Mouse (Mus musculus) layer of hippocampus, postnatal 36 days (tissue): Measurements from ENCODE around the gene Ntmt1. TPM values are rescaled to one million over a fixed set of nuclear protein-coding genes. Genes with fewer than 3 reads are reported as not detected.

Source experiments
- DNase-seq, 2 experiments: peaks; one replicate each; pipeline ENCODE4 v3.0.0; 2022
- total RNA-seq, 2 experiments: library from RNA; stranded (reverse); gene quantifications; 2 replicates each; pipeline ENCODE4 v1.2.3; 2021

Gene Ntmt1
- total RNA-seq, 2 experiments from 2014 or later, result 31.3 to 37.4 TPM

DNA sequence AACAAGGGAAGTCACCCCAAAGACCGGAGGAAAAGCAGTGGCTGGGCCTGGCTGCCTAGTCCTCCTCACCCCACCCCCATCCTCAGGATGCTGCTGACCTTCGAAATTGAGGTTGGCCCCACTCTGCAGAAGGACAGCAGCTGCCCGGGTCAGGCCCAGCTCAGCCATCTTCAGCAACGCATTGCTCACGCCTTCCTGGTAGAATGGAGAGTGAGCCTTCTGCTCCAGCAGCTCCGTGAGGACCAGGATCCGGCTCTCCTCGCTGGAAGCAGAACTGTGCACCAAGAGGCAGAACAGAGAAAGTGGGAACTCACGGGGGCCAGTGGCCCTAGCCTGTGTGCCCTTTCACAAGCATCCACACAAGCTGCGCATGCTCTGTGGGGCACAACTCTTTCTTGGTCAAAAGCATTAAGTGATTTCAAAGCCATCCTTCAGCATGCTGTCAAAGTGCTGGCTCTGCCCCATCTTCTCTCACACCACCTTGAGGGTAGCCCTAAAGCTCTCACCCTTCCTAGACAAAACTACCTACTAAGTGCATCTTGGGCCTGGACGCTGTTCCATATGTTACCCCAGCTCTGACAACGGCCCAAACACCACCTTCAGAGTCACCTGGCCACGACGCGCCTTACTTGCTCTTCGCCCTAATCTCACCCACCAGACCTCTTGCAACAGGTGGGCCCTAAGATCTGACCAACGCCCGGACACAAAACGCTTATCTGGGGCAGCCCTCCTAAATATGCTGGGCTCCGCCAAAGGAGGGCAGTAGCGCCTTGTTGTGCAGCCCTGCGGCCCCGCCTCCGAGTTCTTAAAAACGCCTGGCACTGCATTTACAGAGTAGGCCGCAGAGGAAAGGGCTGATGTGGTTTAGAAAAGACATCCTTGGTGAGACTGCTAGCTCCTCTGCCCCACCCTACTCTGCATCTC, 19.5 kb downstream of the Ntmt1 start:
- peak; percentile 35 to 38 for DNase-seq

DNA sequence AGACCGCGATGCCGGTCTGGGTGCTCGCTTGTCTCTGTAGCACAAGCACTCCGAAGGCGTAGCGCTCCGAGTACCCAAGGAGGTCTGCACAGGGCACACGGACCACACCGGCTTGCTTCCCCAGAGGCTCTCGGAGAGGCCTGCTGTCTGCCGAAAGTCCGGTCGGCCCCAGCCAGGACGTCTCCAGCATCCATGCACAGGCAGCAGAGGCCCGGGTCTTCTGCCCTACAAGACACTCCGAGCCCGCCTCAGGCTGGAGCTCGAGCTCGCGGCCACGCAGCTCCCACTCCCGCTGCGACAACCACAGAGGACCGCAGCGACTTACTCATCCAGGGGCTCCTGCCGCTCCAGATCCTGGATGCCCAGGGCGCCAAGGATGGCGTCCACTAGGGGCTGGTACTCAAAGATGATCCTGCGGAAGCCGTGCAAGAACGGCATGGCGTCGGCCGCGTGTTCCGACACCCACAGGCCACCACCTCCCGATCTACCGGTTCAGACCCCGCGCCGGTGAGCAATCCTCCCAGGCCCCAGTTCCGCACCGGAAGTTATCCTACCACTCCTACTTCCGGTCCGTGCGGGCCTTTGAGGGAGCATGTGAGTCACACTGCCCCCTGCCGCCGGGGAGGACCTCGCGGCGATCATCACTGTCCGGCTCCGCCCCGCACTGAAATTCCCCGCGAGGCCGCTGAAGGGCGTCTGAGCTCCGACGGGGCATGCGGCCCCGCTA, 20.3 kb downstream of the Ntmt1 start:
- DNase-seq, result peak; percentile 93 to 96

DNA sequence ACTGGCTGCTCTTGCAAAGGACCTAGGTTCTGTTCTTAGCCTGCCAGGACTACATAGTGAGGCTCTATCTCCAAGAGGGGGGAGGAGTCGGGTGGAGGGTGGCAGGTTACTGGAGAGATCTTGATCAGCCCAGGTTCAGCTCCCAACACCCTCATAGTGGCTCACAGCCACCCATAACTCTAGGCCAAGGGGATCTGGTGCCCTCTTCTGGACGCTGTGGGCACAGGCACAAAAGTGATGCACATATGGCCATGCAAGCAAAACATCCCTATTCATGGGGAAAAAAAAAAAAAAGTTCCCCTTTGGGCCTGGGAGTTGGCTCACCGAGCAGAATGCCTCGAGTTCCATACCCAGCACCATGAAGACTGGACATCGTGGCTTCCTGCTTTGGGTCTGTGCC, 21.7 kb downstream of the Ntmt1 start:
- no peak for DNase-seq

DNA sequence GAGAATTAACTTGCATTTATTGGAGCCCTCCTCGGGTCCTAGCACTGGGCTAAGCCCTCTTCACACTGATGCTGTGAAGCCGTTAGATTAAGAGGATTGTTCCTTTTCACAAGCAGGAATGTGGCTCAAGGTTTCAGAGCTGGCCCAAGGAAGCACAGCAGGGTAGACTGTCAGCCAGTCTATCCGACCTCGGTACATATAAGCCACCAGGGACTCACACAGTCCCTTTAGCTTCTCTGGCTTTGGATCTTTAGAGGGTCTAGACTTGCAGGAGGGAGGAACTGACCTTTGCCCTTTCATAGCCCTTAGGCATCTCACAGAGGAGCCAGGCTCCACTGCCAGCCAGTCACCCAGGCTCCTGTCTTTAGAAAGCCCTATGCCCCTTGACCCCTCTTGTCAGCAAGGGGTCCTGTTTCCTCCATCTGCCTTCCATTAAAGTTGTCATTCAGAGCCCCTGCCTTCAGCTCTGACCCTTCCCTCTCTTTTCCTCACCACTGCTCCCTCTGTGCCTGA, 22.7 kb downstream of the Ntmt1 start, which contains the start of gene Asb6:
Asb6 (minus strand) TSS at position 51 of the 513 bp plus-strand sequence.
- DNase-seq, result no peak

DNA sequence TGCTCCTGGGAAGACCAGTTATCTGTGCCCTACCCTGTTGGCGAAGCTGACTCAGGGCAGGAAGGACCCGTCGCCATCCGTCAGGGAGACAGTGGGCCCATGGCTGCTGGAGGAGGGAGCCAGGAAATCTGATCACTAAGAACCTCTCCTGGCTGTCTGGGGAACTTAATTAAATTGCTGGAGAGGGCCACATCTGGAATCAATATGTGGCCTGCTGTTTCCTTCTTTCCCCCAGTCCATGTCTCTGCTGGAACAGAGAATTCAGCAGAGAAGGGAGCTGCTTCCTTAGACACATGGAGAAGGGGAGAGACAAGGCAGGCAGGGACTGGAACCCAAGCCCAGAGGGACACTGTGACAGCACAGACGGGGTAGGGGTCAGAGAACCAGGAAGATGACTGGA, 26.0 kb downstream of the Ntmt1 start:
- no peak for DNase-seq

DNA sequence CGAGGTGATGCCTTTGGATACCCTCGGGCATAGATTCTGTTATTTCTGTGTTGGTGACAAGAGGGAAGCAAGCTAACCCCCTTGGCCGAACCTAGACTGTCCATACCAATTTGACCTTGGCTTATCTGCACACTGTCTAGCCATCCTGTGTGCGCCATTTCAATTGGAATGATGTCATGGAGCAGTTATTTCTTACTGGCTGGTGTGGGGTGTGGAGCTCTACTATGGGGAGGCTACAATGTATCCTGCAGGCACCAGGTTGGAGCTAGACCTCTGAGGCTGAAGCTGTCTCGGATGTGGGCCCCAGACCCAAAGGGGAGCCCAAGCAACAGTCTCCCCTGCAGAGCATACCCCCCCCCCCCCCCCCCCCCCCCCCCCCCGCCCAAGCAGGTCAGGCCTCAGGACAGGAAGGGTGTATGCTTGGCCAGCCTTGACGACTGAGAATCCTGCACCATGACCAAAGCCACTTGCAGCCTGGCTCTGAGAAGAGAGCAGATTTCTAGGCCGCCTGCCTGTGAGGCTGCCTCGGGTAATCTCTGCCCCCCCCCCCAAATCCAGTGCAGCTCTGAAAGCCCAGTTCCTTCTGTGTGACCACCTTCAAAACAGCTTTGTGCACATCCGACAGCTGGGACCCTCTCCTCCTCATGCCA, 26.9 kb downstream of the Ntmt1 start, which contains the start of gene Prrx2:
Prrx2 (plus strand) TSS at position 600 of the 650 bp plus-strand sequence.
- no peak for DNase-seq

DNA sequence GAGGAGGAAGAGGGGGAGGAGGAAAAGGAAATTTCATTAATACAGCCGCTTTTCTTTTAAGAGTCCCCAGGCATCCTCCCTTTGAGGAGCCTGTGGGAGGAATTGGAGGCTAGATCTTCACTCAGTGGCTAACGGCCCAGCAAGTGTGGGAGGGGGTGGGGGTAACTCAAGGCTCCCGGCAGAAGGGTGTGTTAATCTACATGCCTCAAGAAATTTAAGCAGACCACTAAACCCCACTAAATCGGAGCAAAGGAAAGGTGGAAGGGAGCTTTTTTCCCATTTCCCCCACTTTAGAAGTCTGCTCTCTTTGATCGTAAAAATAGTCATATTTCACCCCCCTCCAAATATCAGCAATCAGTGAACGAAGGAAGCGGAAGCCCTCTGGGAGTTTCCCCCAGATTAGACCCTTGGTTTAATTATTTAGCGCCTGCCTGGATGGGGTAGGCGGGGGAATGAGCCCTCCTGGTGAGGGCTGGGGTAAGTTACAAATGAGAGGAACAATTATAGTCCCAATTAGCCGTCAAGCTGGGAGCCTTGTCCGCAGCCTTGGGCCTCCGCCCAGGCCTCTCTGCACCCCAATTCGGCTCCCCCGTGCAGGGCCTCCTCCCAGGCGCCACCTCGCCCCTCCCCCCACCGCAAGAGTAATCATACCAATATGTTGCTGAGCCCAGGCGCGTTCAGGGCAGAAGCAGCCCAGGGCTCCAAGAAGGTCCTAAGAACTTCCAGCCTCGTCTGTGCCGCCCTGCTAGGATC, 28.8 kb downstream of the Ntmt1 start:
- no peak for DNase-seq

DNA sequence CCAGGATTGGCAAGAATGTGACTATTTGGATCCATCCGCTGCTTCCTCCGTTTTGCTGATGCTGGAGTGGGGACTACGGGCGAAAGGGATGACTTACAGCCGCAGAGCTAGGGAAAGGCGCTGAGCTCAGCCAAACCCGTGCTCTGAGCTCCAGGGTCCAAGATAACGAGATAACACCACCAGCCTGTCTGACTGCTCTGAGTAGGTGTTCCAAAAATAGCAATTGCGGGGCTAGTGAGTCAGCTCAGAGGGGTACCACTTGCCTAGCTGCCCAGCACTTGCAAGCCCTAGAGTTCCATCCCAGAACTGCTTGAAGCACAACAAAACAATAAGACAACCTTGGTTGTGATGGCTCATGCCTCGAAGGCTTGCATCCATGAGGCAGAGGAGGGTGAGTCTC, 35.0 kb downstream of the Ntmt1 start:
- DNase-seq, result no peak

DNA sequence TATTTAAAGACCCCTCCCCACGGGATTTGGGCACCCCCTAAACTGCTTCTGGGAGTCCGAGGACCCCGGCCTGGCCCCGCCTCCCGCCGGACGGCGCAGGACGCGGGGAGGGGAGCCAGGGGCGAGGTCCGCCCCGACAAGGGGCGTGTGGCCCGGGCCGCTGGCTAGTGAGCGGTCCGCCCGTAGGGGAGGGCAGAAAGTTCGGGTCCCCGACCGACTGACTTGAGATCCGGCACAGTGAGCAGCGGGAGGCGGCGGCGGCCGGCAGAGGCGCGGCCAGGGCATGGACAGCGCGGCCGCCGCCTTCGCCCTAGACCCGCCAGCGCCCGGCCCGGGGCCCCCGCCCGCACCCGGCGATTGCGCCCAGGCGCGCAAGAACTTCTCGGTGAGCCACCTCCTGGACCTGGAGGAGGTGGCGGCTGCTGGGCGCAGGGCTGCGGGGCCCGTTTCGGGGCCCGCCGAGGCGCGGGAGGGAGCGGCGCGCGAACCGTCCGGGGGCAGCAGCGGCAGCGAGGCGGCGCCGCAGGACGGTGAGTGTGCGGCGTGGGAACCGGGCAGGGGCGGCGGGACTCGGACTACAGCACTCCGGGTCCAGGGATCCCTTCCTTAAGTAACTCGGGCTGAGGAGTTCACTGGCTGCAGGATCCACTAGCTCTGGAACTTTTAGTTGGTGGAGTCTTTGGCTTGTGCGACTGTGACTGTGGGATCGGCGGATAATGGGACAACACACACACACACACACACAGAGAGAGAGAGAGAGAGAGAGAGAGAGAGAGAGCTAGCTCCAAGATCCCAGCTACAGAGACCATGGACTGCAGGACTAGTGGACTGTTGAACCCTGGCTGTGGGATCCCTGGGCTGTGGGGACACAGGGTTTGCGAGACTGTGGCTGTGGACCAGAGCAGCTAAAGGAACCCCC, 37.8 kb downstream of the Ntmt1 start:
- no peak for DNase-seq

DNA sequence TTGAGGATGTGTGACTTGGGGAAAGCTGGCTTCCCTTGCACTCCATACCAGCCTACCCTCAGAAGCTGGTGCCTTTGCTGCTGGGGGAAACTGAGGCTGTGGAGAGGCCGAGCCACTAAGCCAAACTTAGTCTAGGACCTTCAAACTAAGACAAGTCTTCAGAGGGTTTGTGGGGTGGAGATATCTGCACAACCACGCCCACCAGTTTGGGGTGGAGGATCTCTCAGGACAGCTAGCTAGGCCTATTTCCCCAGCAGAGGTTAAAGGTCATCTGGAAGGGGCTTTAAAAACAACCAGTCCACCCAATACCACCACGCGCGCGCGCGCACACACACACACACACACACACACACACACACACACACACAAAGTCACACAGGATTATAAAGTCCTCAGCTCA, 38.6 kb downstream of the Ntmt1 start:
- no peak for DNase-seq

DNA sequence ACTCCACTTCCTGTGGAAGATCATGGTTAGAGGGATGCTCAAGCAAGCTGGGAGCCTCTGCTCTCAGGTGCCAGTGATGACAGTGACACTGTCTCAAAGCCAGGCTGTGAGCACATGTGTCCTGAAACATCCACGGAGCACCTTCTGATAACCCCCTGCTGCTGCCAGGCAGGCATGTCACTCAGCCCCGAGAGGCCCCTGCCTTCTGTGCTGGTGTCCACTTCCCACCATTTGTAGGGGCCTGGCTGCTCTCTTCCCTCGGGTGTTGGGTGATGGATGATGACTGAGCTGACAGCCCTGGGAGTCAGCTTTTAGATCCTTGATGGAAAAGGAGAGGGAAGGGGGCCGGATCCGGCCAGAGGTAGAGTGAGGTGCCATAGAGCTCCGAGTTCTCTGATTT, 39.1 kb downstream of the Ntmt1 start:
- no peak for DNase-seq

DNA sequence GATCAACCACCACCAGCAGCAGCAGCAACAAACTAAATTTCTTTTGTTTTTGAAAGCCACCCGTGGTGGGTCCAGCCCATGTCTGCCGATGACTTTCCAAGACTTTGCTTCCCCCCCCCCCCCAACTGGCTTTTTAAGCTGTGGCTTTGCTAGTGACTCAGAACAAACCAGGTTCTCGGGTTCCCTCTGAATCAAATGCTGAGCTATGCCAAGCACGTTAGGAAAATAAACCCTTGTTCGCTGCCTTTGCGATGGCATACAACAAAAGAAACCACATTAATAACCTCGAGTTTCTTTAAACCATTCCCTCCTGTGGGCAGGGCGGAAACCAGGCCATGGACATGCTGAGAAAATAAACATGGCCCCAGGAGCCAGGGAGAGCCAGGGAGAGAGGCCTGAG, 40.6 kb downstream of the Ntmt1 start:
- no peak for DNase-seq

DNA sequence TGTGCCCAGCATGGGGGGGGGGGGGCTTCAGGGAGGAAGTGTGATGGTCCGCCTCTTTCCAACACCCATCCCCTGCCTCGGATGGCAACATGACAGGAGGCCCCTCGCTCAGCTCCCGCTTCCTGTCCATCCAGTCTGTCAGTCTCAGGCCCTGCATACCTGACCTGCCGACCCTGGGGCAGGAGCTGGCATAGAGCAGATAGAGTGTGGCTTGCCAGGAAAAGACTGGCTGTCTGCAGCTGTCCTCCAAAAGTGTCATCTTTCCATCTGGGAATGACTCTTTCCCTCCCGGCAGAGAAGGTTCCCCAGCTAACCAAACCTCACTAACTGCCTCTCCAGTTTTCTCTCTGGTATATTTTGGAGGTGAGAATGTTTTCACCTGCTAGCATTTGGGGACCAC, 43.0 kb downstream of the Ntmt1 start:
- DNase-seq, result no peak

DNA sequence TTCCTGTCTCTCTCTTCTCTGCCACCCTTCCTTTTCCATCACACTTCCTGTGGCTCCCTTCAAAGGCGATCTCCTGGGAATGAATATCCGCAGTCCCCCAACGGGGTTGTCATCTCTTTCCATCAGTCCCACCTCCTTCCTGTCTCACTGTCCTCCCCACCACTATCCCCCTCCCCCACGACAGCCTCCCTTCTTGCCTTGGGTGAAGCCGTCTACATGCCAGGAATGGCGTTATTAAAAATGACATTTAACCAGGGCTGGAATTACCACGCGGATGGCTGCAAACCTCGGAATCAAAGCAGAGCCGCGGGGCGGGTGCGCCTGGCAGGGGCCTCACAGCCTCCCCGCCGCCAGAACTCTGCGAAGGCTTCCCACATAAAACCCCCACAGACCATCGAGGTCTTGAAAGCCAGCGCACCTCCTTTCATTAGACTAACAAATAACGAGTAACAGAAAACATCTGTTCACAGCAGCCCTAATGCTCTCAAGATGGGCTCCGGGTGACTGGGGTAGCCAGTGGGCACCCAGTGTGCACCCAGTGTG, 45.2 kb downstream of the Ntmt1 start:
- no peak for DNase-seq

DNA sequence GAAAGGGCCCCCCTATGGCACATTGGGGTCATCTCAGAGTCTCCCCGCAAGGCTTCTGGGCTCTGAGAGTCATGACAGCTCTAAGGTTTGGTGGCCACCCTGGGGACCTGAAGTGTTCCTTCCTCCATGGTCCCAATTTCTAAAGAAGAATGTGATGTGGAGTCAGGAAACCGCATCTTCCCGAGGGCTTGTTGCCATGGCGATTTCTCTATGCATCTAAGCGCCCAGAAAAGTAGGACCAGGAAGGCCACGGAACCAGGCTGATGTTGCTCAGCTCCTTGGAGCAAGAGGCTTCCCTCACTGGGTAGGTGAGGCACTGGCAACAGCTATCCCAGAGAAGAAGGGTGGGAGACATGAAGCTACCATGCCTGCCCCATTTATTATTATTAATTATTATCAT, 49.5 kb downstream of the Ntmt1 start:
- no peak for DNase-seq

DNA sequence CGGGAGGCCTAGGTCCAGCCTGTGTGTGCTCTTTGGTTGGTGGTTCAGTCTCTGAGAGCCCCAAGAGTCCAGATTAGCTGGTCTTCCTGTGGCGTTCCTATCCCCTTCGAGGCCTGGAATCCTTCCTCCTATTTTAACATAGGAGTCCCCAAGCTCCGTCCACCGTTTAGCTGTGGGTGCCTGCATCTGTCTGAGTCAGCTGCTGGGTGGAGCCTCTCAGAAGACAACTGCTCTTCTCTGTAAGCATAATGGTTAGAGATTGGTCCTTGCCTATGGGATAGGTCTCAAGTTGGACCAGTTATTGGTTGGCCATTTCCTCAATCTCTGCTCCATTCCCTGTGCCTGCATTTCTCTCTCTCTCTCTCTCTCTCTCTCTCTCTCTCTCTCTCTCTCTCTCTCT, 52.2 kb downstream of the Ntmt1 start:
- no peak for DNase-seq

DNA sequence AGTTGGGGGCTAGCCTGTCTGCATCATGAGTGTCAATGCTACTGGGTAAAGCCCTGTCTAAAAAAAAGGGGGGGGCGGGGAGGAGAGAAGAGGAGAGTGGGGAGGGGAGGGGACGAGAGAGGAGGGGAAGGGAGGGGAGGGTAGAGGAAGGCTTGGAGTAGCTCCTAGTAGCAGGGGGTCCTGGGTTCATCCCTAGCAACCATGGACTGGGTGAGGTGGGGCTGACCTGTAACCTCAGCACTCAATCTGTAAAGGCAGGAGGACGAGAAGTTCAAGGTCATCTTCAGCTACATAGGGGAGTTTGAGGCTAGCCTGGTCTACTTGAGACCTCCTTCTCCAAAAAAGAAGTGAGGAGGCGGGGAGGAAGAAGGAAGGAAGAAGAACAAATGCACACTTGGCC, 54.5 kb downstream of the Ntmt1 start:
- DNase-seq, result no peak

DNA sequence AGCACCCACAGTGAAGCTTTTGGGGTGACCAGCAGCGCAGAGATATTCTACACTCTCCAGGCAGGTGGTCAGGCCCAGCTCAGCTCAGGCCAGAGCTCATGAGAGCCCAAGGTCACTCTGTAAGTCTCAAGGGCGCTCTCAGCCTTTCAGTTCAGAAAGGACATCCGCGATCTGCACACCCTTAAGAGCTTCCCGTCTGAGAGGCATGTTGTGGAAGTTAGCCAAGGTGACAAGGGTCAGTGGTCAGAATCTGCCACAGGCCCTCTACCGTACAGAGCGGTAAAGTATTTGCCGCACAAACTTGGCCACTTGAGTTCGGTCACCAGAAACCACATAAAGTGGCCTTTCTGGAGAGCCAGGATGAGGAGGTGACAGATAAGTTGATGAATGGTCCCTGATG, 55.9 kb downstream of the Ntmt1 start:
- no peak for DNase-seq

DNA sequence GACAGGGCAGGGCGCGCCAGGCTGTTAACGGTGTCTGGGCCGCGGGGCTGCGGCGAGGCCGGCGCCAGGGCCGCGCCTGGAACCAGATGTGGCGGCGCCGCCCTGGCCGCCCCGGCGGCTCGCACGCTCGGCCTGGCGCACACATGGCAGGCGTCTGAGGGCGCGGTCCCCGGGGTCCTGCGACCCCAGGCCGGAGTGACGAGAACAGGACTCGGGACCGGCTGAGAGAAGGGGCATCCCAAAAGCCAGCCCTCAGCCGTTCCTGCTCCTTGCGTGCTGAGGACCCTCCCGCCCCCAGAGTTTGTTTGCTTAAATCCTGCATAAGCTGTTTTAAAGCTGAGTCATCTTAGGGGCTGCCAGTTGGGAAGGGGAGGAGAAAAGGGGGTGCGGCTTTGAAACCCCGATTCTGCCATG, 57.3 kb downstream of the Ntmt1 start:
- no peak for DNase-seq

DNA sequence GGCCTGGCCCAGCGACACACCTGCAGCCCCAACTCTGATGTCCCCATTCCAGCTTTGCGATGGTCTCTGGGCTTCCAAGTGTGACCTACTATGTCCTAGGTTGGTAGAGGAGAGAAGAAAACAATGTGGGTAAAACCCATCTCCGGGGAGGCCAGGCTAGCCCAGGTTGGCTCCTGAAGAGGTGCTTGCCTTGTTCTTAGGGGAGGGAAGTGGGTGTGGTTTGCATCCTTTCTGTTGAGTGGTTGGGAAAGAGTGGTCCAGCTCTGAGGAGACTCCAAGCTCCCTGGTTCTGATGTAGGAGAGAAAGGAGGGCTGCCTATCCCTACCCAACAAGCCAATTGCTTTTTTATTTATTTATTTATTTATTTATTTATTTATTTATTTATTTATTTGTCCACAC, 57.8 kb downstream of the Ntmt1 start:
- DNase-seq, result no peak

DNA sequence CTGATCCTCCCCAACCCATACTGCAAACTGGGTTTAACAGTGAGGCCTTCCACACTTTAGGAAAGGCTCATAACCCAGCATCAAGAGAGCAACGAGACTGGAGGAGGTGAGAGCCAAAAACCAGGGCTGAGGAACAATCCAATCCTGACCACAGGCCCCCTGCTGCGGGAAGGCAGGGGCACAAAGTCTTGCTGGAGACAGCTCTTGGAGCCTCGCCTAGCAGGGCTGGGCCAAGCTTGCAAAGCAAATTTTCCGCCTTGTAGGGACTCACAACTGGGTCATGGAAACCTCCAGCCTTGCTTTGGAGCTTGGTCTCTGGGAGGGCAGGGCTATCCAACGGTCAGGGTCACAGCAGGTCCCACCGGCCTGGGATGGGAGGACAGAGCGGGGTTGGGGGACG, 63.2 kb downstream of the Ntmt1 start:
- DNase-seq, result peak; percentile 31 to 44
